Mouse (Mus musculus) spleen, adult 2 months (tissue): Measurements from ENCODE around the gene Tmem132d. TPM values are rescaled to one million over a fixed set of nuclear protein-coding genes. Genes with fewer than 3 reads are reported as not detected.

Source experiments
- DNase-seq, 2 experiments: peaks; one replicate each; pipeline versions ENCODE4 v3.0.0 to v3.0.0-alpha.2; 2012 to 2021; ENCODE audit warnings: low spot score in 2 of 2, low read depth in 1 of 2
- H3K27ac ChIP-seq: fragments of 200-500 bp; 2 replicates; pipeline ENCODE4 v1.5.1; 2012; ENCODE audit warnings: low read length, inconsistent platforms; ENCODE audit not compliant: insufficient read depth
- H3K27me3 ChIP-seq: fragments of 200-500 bp; 2 replicates; pipeline ENCODE4 v1.6.1; 2012; ENCODE audit warnings: mild to moderate bottlenecking, moderate library complexity, low read length, inconsistent platforms; ENCODE audit not compliant: control insufficient read depth, insufficient read depth
- H3K36me3 ChIP-seq: fragments of 200-500 bp; 2 replicates; pipeline ENCODE4 v1.6.1; 2012; ENCODE audit warnings: mild to moderate bottlenecking, low read length, inconsistent platforms; ENCODE audit not compliant: control insufficient read depth, insufficient read depth
- H3K4me1 ChIP-seq: fragments of 200-500 bp; 2 replicates; pipeline ENCODE4 v1.6.1; 2011; ENCODE audit warnings: inconsistent platforms; ENCODE audit not compliant: control insufficient read depth, insufficient read depth, insufficient read length
- H3K4me3 ChIP-seq: fragments of 200-500 bp; 2 replicates; pipeline ENCODE4 v1.5.1; 2011; ENCODE audit warnings: mild to moderate bottlenecking, inconsistent platforms; ENCODE audit not compliant: insufficient read depth, insufficient read length; ENCODE audit errors: extremely low read depth
- CTCF ChIP-seq: fragments of 200-500 bp; IDR thresholded peaks from 2 replicates; pipeline ENCODE4 v1.5.1; 2011; ENCODE audit warnings: mild to moderate bottlenecking, inconsistent platforms; ENCODE audit not compliant: insufficient read depth, insufficient read length, insufficient replicate concordance; ENCODE audit errors: extremely low read depth
- POLR2A ChIP-seq: fragments of 200-500 bp; IDR thresholded peaks from 2 replicates; pipeline ENCODE4 v1.6.1; 2011; ENCODE audit warnings: low read depth, low read length, inconsistent platforms
- WGBS: fragments of 180-500 bp; shearing (Covaris S2); methylation state at CpG from one replicate; pipeline ENCODE4 v1.1.7; 2018; 5-methylcytosine and 5-hydroxymethylcytosine counted together
- polyA plus RNA-seq: library from polyadenylated mRNA; depleted of rRNA; stranded (reverse); fragments of >200 nt; gene quantifications from 2 replicates; pipeline ENCODE4 v1.2.3, GENCODE M21; 2012

Tmem132d gene
- polyA plus RNA-seq, 1 experiment: not detected

DNA sequence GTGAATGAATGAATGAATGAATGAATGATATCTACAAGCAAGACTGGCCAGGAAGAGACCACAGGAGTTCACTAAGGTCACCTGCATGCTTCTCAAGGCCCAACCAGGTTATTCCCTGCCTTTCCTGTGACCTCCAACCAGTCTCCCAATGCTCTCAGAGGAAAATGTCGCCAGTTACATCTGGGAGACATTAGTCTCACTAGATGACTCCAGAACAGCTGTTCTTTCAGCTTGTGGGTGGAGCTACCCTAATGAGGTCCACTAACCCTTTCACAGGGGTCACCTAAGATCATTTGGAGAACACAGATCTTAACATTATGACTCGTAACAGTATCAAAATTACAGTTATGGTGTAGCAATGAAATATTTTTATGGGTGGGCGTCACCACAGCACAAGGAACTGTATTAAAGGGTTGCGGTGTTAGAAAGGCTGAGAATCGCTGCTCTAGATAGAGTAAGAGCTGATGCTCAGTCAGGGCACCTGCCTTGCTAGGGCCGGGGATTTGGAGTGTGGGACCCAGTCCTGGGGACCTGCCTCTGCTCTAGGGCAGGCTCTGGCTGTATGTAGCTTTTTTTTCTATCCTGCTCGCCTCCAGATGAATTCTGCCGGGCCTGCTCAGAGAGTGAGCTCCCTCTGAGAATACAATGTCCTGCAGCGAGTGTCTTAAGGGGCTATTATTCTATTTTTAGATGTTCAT, 196.1 kb downstream of the Tmem132d start:
- H3K4me3 ChIP-seq: no peak overlapping the region
- H3K36me3 ChIP-seq: no peaks in the 10 kb centered on the region
- no peak overlapping the region for H3K27ac ChIP-seq
- 64% methylated on average over 9 of the region's 9 CpGs for WGBS
- TF ChIP-seq CTCF: no peak
- TF ChIP-seq POLR2A: no peak
- DNase-seq: no peak
- no peaks in the 10 kb centered on the region for H3K4me1 ChIP-seq
- H3K27me3 ChIP-seq: no peaks in the 10 kb centered on the region

DNA sequence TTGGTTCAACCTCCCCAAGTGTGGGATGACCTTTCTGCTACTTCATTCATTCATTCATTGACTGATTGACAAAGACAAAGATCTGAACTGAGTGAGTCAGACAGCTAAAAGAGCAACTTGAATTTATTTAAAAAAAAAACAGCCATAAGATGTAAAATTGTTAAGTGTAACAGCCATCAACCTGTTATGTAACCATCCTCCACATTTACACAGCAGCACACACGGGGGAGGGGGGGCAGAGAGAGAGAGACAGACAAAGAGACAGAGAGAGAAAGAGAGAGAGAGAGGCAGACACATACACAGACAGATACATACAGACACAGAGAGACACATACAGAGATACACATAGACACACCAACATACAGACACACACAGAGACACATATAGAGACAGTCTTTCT, 197.3 kb downstream of the Tmem132d start:
- 59% methylated on average over 1 of the region's 1 CpGs for WGBS

DNA sequence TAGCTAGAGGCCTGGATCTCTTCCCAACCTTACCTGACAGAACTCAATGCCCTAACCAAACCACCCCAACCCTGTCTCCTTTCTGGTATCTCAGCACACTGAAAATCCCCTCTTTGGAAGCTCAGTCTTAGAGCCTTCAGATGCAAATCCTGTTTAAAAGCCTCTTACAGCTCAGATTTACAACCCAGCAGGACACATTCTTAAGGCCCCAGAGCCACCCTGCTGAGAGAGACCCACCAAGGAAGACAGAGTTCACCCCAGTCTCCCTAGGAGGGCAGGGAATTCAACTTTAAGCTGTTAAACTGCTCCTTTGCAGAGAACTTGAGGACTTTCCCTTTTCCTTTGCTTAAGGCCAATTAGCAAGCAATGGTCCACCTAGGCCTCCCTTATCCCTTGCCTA, 199.8 kb downstream of the Tmem132d start:
- Histone ChIP-seq H3K4me3 (no peak overlapping the region), H3K27ac (no peak overlapping the region), H3K4me1 (no peaks in the 10 kb centered on the region), H3K36me3 (no peaks in the 10 kb centered on the region), H3K27me3 (no peaks in the 10 kb centered on the region)
- TF ChIP-seq POLR2A (no peak), CTCF (no peak)
- no peak for DNase-seq

More for the DNA sequence above, 197.3 kb downstream of the Tmem132d start:
- no peak for DNase-seq
- TF ChIP-seq CTCF (no peak), POLR2A (no peak)
- Histone ChIP-seq H3K4me1 (no peaks in the 10 kb centered on the region), H3K27me3 (no peaks in the 10 kb centered on the region), H3K36me3 (no peaks in the 10 kb centered on the region), H3K4me3 (no peak overlapping the region), H3K27ac (no peak overlapping the region)

DNA sequence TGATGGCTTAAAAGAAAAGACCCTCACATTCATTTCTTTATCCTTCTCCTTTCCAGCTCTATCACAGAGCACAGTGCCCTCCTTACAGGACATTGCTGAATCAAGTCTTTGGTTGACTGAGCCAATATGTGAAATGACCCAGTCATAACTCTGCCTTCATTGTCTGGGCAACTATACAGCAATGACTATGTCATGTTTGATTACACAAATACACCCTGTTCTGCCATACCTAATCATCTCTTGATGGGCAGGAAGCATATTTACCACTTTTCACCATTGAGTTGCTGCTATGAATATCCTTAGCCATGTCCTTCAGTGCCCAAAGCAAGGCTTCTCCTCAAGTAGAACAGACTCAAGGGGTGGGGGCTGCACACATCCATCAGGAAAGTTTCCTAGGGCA, 214.6 kb downstream of the Tmem132d start:
- no peak for DNase-seq
- Histone ChIP-seq H3K4me3 (no peak overlapping the region), H3K36me3 (no peaks in the 10 kb centered on the region), H3K27me3 (no peaks in the 10 kb centered on the region), H3K4me1 (no peaks in the 10 kb centered on the region), H3K27ac (no peak overlapping the region)
- TF ChIP-seq CTCF (no peak), POLR2A (no peak)

DNA sequence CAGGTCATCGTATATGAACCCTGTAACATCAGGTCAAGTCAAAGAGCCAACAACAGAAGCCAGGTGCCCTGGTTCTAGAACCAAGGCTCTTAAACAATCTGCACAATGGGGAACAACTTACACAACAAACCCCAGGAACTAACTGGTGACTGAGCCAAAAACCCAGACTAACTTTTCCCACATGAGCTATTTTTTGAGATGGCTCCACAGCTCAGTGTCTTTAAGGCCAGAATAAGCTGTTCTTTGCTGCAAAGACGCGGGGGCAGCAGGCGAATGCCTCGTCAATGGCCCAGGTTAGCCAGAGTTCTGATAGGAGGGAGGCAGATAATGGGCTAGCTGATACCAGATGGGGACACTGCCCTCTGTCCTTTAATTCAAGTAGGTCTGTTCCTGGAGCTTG, 221.8 kb downstream of the Tmem132d start:
- H3K36me3 ChIP-seq: no peaks in the 10 kb centered on the region
- H3K4me3 ChIP-seq: no peak overlapping the region
- no peaks in the 10 kb centered on the region for H3K27me3 ChIP-seq
- no peak for DNase-seq
- WGBS: 87% methylated on average over 5 of the region's 5 CpGs
- H3K4me1 ChIP-seq: no peaks in the 10 kb centered on the region
- TF ChIP-seq POLR2A: no peak
- TF ChIP-seq CTCF: no peak
- no peak overlapping the region for H3K27ac ChIP-seq

DNA sequence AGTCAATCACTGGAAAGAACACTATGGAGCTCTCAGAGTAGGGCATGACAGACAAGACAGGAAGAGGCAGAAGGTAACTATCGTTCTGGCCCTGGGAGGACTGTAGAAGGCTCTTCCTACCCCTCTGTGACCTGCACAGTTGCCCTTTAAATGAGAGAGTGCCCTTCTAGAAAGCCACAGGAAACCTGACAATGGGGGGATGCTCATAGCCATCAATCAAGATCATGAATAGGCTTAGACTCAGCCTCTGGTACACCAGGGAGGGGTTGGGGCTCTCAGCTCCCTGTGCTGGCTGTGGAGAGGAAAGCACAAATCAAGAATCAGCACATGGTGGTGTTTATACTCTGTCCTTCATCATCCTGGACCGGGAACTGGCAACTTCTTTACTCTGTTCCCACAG, 227.2 kb downstream of the Tmem132d start:
- no peak for DNase-seq
- no peak overlapping the region for H3K27ac ChIP-seq
- H3K36me3 ChIP-seq: no peaks in the 10 kb centered on the region
- 23% methylated on average over 2 of the region's 2 CpGs for WGBS
- H3K4me3 ChIP-seq: no peak overlapping the region
- TF ChIP-seq POLR2A: no peak
- no peak for TF ChIP-seq CTCF
- no peaks in the 10 kb centered on the region for H3K4me1 ChIP-seq
- no peaks in the 10 kb centered on the region for H3K27me3 ChIP-seq

DNA sequence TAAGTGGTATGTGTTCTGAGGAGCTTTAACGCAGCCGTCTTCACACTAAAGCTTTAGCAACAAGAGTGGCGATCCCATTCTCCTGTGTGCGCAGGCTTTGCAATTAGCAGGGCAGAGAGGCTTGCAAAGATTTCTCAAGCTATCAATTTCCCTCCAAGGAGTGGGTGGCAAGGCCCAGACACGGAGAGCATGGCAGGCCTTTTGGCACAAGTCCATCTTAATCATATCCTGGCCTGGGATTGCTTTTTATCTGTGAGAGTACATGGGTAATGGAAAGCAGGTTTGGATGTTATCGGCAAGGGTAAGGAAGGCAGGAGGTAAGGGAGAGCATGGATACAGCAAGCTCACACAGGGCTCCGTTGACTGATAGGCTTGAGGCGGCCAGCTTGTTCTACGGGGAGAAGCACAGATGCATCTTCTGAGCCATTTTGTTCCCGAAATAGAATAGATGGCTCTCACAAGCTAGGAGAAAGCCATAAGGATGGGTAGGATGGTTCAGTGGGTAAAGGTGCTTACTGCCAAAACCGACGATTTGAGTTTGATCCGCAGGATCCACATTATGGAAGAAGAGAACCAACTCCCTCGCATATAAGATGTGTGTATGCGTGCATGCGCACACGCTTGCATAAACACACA, 228.1 kb downstream of the Tmem132d start:
- TF ChIP-seq CTCF: no peak
- TF ChIP-seq POLR2A: no peak
- Histone ChIP-seq H3K36me3 (no peaks in the 10 kb centered on the region), H3K27me3 (no peaks in the 10 kb centered on the region), H3K27ac (no peak overlapping the region), H3K4me1 (no peaks in the 10 kb centered on the region), H3K4me3 (no peak overlapping the region)
- no peak for DNase-seq
- 87% methylated on average over 17 of the region's 17 CpGs for WGBS
